Mouse (Mus musculus) myocyte (in vitro differentiated cells): ENCODE data around the gene Syt15.

Experiments used
- CEBPB ChIP-seq: IDR thresholded peaks from 2 replicates; pipeline ENCODE4 v1.6.1; 2011; ENCODE audit warnings: mild to moderate bottlenecking, moderate library complexity; ENCODE audit not compliant: poor library complexity, insufficient read depth, severe bottlenecking
- MAX ChIP-seq: IDR thresholded peaks from one replicate; pipeline ENCODE4 v1.6.1; 2011; ENCODE audit warnings: low read depth, mild to moderate bottlenecking, control low read depth
- MYOD1 ChIP-seq, 3 experiments: IDR thresholded peaks; one replicate each; pipeline ENCODE4 v1.6.1; 2011; ENCODE audit warnings: control low read depth in 2 of 3, low read depth in 2 of 3, mild to moderate bottlenecking in 2 of 3, moderate library complexity in 1 of 3; ENCODE audit not compliant: insufficient read length in 2 of 3, control insufficient read depth in 1 of 3
- MYOG ChIP-seq, 3 experiments: IDR thresholded peaks; one replicate each; pipeline ENCODE4 v1.6.1; 2011; ENCODE audit warnings: control low read depth in 2 of 3, low read depth in 2 of 3, mild to moderate bottlenecking in 2 of 3; ENCODE audit not compliant: insufficient read length in 2 of 3, control insufficient read depth in 1 of 3, insufficient read depth in 1 of 3
- POLR2A ChIP-seq: IDR thresholded peaks from one replicate; pipeline ENCODE4 v1.6.1; 2011; ENCODE audit warnings: low read depth, mild to moderate bottlenecking, control low read depth, moderate library complexity; ENCODE audit not compliant: insufficient read length
- REST ChIP-seq: IDR thresholded peaks from one replicate; pipeline ENCODE4 v1.6.1; 2011; ENCODE audit warnings: mild to moderate bottlenecking, control low read depth, moderate library complexity; ENCODE audit not compliant: insufficient read depth, insufficient read length
- SRF ChIP-seq: IDR thresholded peaks from one replicate; pipeline ENCODE4 v1.6.1; 2011; ENCODE audit warnings: low read depth; ENCODE audit not compliant: control insufficient read depth, insufficient read length
- TCF12 ChIP-seq: IDR thresholded peaks from one replicate; pipeline ENCODE4 v1.6.1; 2011; ENCODE audit warnings: mild to moderate bottlenecking, control low read depth; ENCODE audit not compliant: poor library complexity, insufficient read depth, severe bottlenecking
- USF1 ChIP-seq: IDR thresholded peaks from one replicate; pipeline ENCODE4 v1.6.1; 2011; ENCODE audit warnings: low read depth, mild to moderate bottlenecking, control low read depth, moderate library complexity

DNA sequence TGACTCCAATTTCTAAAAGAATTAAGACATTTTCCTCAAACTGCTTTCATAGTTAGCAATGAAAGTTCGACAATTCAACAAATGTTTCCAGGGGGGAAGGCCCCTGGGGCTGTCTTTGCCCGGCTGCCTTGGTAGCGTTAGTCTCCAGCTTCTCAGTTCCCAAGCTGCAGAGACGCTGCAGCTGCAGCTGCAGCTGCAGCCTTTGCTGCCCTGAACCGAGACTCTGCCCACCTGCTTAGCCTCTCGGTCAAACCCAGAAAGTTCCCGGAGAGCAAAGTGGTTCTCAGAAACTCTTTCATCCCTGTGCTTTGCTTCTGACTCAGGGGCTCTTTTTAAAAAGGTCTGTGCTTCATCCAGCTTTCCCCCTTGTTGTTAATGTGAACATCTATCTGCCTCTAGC, 12.9 kb downstream of the Syt15 start:
- TF ChIP-seq POLR2A (no peak), TCF12 (no peak), USF1 (no peak), CEBPB (no peak), SRF (no peak), REST (no peak), MYOD1 (IDR thresholded peaks at IDR 0.05; ENCODE audit: control insufficient read depth in 1 of 3, insufficient read length in 2 of 3, low read depth in 2 of 3) (no peak), MYOG (IDR thresholded peaks at IDR 0.05; ENCODE audit: control insufficient read depth in 1 of 3, insufficient read depth in 1 of 3, insufficient read length in 2 of 3, low read depth in 2 of 3) (no peak), MAX (no peak)
